Mouse (Mus musculus) ES-Bruce4 (cell line): ENCODE results near the gene Opa3.

Experiments
- CTCF ChIP-seq: IDR thresholded peaks from one replicate; pipeline ENCODE4 v1.8.1; 2011; ENCODE audit warnings: low read depth, low read length
- POLR2A ChIP-seq: IDR thresholded peaks from one replicate; pipeline ENCODE4 v1.8.1; 2011; ENCODE audit warnings: low read length; ENCODE audit not compliant: insufficient read depth

GRCm38 (mm10) chr7:19265928-19266822 lies 38.0 kb downstream of the Opa3 start:
- TF ChIP-seq CTCF = no peak
- TF ChIP-seq POLR2A = no peak
